Mouse (Mus musculus): ENCODE results near the gene Ccnl1. TPM values are rescaled to one million over a fixed set of nuclear protein-coding genes. Genes with fewer than 3 reads are reported as not detected.

Ccnl1 gene
- polyA plus RNA-seq (2016; fragmentation: Nextera tagmentation; extraction: Ambion mirVana) = 96.3 and 117 TPM in 2 replicates

DNA sequence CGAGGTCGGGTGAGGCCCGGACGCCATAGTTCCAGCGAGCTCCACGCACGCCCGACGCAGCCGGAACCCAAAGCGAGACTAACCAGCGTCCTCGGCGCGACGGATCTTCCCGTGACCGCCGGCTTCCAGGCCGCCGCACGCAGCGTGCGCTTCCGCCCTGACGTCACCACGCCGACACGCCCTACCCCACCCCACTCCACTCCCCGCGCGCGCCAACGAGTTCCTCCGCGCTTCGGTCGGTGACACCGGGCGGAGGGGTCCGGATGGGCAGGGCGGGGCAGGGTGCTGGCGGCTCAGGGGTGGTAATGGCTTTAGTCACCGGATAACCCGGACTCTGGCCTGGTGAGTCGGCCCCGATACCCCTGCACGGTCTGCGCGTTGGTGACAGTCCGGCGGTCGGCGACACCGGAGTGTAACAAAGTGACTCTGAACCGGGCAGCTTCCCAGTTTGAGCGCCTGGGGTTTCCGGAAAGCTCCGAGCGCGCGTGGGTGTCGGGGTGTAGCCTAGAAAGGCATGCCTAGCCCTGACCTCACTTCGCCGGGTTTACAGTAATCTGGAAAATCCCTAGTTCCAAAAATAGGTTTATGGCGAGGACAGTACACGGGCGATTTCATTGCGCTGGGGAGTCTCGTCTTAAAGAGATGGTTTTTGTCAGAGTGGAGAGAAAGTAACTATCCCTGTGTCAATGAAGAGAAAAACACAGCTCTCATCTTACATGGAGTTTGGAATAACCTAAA is at the start of gene Ccnl1:
Ccnl1 (minus strand) TSS at position 148 of the 738 bp plus-strand sequence.
- peaks cover 27% of the 10 kb centered on the region for H3K4me1 ChIP-seq
- peak within 1 kb of the TSS; percentile 99 for H3K4me3 ChIP-seq
- no peaks in the 10 kb centered on the region for H3K9me3 ChIP-seq
- H3K4me2 ChIP-seq (replicated peaks) = peak within 1 kb of the TSS; percentile 87
- H3K27ac ChIP-seq = peak within 1 kb of the TSS; percentile 99
- no peaks in the 10 kb centered on the region for H3K27me3 ChIP-seq (replicated peaks)
- peak within 1 kb of the TSS; percentile 100 for H3K9ac ChIP-seq
- peak; percentile 97 for ATAC-seq (ENCODE audit: low FRiP score, low read depth)
- under 1% methylated on average over 69 of the region's 70 CpGs for WGBS
- H3K36me3 ChIP-seq = peaks cover 19% of the 10 kb centered on the region

DNA sequence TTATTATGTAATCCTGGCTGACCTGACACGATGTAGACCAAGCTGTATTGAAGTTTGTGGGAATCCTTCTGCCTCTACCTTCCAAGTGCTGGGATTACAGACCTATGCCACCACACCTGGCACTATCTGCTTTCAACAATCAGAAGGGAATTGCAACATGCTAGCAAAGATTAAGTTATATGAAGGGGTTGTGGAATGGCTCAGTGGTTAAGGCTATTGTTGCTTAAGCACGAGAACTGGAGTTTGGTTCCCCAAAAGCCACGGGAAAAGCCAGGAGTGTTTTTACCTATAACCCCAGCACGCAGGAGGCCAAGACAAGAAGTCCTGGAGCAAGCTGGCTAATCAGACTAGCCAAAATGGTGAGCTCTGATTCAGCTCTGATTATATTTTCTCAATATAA is 46.9 kb upstream of the Ccnl1 start:
- H3K27ac ChIP-seq = no peak overlapping the region
- H3K9ac ChIP-seq = no peak overlapping the region
- no peak overlapping the region for H3K4me3 ChIP-seq
- H3K9me3 ChIP-seq = no peaks in the 10 kb centered on the region
- H3K4me1 ChIP-seq = no peaks in the 10 kb centered on the region
- no peaks in the 10 kb centered on the region for H3K27me3 ChIP-seq (replicated peaks)
- WGBS = 82% methylated on average over 4 of the region's 4 CpGs
- no peaks in the 10 kb centered on the region for H3K36me3 ChIP-seq
- H3K4me2 ChIP-seq (replicated peaks) = no peak overlapping the region
- ATAC-seq (ENCODE audit: low FRiP score, low read depth) = no peak

DNA sequence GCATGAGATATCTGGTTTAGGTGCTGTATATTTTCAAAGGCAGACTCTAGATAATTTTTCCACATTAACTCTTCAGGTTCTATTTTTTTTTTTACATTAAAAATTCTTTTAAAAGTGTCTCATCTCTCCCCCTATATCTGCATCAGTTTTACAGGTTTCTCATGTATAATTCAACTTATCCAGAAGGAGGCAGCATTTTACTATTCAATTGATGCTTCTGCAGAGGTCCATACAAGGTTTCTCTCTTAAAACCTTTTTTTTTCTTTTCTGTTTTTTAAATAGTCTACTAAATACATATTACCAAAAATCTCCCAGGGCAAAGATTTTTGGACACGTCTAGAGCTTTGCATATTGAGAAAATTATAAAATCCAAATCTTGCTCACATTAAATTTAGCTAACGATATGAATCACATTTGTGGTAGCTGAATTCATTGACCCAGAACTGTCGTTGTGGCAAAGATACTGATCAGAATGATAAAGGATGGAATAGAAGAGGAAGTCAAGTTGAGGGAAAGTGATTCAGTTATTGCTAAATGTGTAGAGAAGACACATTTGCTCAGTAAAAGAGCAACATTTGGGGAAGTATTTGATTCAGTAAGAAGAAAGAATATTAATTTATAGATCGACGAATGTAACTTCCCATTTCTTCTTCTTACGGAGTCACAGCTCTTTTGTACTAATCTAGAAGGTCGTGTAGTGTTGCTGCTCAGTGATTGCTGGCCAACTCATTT is 46.3 kb upstream of the Ccnl1 start:
- Histone ChIP-seq H3K9me3 (no peaks in the 10 kb centered on the region), H3K27me3 (replicated peaks) (no peaks in the 10 kb centered on the region), H3K4me1 (no peaks in the 10 kb centered on the region), H3K9ac (no peak overlapping the region), H3K36me3 (no peaks in the 10 kb centered on the region), H3K4me3 (no peak overlapping the region), H3K4me2 (replicated peaks) (no peak overlapping the region), H3K27ac (no peak overlapping the region)
- 78% methylated on average over 7 of the region's 7 CpGs for WGBS
- ATAC-seq (ENCODE audit: low FRiP score, low read depth) = no peak

DNA sequence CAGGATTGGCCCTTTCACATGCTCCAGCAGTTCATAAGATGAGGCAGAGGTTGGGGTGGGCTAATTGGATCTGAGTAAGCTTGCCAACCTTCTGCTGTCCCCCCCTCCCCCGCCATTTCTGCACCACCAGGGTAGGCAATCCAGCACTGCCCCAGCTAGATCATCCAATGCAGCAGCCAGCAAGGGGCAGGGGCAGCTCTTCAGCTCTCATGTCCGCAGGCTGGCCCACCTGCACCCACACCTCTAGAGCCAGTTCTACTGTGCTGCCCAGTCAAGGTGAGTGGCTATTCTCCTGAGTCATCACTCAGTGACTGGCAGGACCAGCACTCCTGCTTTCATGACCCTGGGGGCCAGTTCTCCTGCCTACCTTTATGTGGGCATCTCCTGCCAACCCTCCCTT is 42.4 kb upstream of the Ccnl1 start:
- no peak for ATAC-seq (ENCODE audit: low FRiP score, low read depth)
- 68% methylated on average over 2 of the region's 2 CpGs for WGBS
- H3K36me3 ChIP-seq = no peaks in the 10 kb centered on the region

DNA sequence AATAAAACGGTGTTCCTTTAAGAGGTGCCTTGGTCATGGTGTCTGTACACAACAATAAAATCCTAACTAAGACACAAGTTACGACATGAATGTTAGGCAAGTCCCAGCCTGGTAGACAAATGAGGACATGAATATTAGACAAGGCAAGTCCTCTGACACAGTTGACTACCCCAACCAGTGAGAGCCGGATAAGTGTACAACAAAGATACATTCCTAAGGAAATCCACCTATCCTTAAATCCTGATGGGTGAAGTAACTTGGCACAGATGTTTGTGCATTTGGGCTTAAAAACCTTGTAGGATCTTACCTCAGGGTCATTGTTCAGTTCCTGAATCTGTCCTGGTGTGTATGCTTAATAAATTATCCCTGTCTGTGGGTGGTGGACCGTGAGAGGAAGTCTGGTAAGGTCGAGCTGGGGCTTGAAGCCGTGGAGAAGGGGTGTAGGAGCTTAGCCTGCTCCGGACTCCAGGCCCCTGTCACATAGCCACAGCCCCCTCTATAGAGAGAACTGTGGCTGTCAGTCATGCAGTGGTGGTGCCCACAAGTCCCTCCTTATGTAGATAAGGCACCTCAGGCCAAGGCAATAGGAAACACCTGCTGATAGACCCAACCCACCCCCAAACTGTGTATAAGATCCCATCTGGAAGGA is 39.4 kb upstream of the Ccnl1 start:
- Histone ChIP-seq H3K9ac (no peak overlapping the region), H3K4me3 (no peak overlapping the region), H3K4me1 (no peaks in the 10 kb centered on the region), H3K4me2 (replicated peaks) (no peak overlapping the region), H3K9me3 (no peaks in the 10 kb centered on the region), H3K36me3 (no peaks in the 10 kb centered on the region), H3K27me3 (replicated peaks) (no peaks in the 10 kb centered on the region), H3K27ac (no peak overlapping the region)
- 72% methylated on average over 7 of the region's 7 CpGs for WGBS
- no peak for ATAC-seq (ENCODE audit: low FRiP score, low read depth)

More for the DNA sequence above, 42.4 kb upstream of the Ccnl1 start:
- Histone ChIP-seq H3K27me3 (replicated peaks) (no peaks in the 10 kb centered on the region), H3K4me1 (no peaks in the 10 kb centered on the region), H3K9me3 (no peaks in the 10 kb centered on the region), H3K4me3 (no peak overlapping the region), H3K4me2 (replicated peaks) (no peak overlapping the region), H3K9ac (no peak overlapping the region), H3K27ac (no peak overlapping the region)

DNA sequence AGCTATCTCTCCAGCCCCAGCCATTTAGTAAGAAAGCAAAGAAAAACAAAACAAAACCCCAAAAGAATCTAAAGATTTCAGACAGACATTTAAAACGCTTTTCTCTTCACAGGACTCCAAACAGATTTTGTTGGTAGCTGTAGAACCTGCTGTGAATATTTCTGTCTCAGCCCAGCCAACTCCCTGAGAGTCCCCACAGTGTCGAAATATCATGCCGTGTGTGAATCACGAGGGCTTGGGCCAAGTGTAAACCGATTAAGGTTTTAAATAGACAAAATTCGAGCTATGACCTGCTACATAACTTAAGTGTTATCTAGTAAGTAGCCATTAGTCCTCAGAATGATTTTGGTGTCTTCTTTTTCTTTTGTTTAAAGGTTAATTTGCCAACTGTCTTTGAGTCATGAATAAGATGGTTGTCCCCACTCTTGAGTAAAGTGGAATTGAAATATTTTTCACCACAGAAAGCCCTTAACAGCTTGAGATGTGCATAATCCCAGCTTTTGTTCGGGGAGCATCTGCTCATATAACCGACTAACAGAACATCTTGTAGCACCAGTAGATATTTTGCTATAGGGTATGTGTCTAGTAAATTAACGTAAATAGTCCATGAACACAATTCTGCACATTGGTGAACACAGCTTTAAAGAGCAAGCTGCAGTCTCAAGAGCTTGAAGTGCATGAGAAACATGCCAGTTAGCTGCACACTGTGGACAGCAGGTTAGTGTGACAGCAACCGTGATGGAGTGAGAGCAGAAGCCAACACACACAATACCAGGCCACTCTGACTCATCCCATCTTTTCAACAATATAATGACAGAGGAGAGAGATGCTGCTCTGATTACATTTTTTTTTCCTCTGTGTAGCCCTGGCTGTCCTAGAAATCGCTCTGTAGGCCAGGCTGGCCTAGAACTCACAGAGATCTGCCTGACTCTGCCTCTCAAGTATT is 34.6 kb upstream of the Ccnl1 start:
- no peaks in the 10 kb centered on the region for H3K36me3 ChIP-seq
- H3K27me3 ChIP-seq (replicated peaks) = no peaks in the 10 kb centered on the region
- H3K4me2 ChIP-seq (replicated peaks) = no peak overlapping the region
- H3K4me1 ChIP-seq = no peaks in the 10 kb centered on the region
- 83% methylated on average over 11 of the region's 11 CpGs for WGBS
- ATAC-seq (ENCODE audit: low FRiP score, low read depth) = no peak
- no peaks in the 10 kb centered on the region for H3K9me3 ChIP-seq
- H3K9ac ChIP-seq = no peak overlapping the region
- no peak overlapping the region for H3K27ac ChIP-seq
- H3K4me3 ChIP-seq = no peak overlapping the region

DNA sequence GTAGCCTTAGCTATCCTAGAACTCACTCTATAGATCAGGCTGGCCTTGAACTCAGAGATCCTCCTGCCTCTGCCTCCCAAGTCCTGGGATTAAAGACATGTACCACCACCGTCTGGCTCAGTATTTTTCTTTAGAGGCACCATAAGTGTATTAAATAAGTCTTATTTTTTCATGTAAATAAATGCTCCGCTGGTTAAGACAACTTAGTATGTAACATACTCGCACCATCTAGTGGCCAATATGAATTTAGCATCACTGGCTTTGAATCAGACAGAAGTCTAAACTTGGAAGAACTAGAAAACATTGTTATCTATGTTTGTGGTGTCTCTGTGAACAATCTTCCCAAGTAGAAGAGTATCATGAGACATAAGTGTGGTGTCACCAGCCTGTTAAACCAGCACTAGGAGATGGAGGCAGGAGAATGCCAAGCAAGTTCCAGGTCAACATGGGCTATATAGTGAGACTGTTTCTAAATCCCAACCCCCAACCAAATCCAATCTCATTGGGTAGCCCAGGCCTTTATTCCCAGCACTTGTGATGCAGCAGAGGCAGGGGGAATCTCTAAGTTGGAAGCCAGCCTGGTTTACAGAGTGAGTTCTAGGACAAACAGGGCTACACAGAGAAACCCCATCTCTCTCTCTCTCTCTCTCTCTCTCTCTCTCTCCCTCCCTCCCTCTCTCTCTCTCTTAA is 33.1 kb upstream of the Ccnl1 start:
- Histone ChIP-seq H3K4me3 (no peak overlapping the region), H3K9me3 (no peaks in the 10 kb centered on the region), H3K27me3 (replicated peaks) (no peaks in the 10 kb centered on the region), H3K4me1 (no peaks in the 10 kb centered on the region), H3K9ac (no peak overlapping the region), H3K4me2 (replicated peaks) (no peak overlapping the region), H3K27ac (no peak overlapping the region), H3K36me3 (no peaks in the 10 kb centered on the region)
- 30% methylated on average over 3 of the region's 3 CpGs for WGBS
- peak; percentile 37; the same call in 1 of the 2 replicates for ATAC-seq (ENCODE audit: low FRiP score, low read depth)

DNA sequence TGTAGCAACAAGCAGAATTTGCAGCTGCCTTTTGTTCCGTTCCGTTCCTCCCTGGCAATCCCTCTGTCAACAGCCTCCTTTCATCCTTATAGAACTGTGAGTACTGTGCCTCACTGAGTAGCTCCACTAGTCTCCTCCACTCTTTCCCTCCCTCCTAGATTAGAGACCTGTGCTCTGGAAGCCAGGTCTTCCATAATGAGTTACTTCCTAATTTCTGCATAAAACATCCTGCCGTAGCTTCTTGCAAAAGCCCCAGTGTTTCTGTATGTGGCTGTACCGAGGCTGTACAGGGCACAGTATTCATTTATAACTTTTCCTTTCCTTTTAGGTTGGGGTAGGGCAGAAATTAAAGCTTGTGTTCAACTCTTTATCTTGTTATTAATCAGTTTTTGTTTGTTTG is 32.5 kb upstream of the Ccnl1 start:
- H3K4me2 ChIP-seq (replicated peaks) = no peak overlapping the region
- ATAC-seq (ENCODE audit: low FRiP score, low read depth) = no peak
- no peak overlapping the region for H3K9ac ChIP-seq
- 81% methylated on average over 4 of the region's 4 CpGs for WGBS
- no peaks in the 10 kb centered on the region for H3K27me3 ChIP-seq (replicated peaks)
- no peaks in the 10 kb centered on the region for H3K4me1 ChIP-seq
- no peak overlapping the region for H3K27ac ChIP-seq
- H3K4me3 ChIP-seq = no peak overlapping the region
- H3K9me3 ChIP-seq = no peaks in the 10 kb centered on the region
- no peaks in the 10 kb centered on the region for H3K36me3 ChIP-seq

DNA sequence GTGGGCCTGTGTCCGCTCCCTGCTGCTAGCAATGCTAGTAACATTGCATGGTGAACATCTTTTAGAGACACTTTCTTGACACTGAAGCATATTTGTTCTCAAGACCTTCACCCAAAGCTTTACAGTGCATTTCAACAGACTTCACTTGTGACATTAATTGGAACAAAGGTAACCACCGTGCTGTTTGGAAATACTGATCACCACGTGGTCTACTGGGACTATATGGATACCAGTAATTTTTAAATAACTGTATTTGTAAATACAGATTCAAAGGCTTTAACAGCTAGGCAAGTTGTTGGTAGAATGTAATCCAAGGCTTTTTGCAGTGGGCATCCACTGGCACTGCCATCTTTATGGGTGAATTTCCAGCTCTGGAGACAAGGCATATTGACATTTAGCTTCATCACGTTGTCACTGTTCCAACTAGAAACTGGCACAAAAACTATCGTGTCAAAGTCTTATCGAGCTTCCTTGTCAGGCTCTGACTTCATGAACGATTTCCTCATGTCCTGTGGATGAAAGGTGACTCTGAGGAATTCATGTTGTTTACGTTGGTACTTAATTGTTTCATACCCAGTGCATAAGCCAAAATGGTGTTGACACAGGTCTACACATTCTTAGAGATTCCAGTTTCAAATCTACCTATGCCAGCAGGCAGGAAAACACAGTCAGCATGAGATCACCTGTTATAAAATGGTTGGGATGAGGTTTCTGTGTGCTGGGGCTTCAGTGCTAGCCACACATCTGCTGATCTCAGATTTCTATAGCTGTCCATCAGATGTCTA is 30.9 kb upstream of the Ccnl1 start:
- Histone ChIP-seq H3K27me3 (replicated peaks) (no peaks in the 10 kb centered on the region), H3K9me3 (no peaks in the 10 kb centered on the region), H3K4me1 (no peaks in the 10 kb centered on the region), H3K9ac (no peak overlapping the region), H3K27ac (no peak overlapping the region), H3K36me3 (no peaks in the 10 kb centered on the region), H3K4me2 (replicated peaks) (no peak overlapping the region), H3K4me3 (no peak overlapping the region)
- no peak for ATAC-seq (ENCODE audit: low FRiP score, low read depth)
- WGBS = 83% methylated on average over 8 of the region's 8 CpGs

DNA sequence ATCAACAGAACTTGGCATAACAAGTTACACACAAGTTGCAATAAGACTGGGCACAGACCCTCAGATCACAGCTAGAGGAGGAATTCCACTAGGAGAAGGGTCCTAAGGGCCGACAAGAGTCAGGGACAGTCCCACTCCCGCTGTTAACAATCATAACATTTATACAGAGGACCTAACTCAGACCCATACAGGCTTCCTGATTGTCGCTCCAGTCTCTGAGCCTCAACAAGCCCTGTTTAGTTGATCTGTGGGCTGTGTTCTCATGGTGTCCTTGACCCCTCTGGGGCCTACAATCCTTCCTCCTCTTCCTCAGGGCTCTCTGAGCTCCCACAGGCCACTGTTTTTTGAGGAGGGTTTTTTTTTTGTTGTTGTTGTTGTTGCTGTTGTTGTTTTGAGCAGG is 18.2 kb upstream of the Ccnl1 start:
- 19% methylated on average over 3 of the region's 3 CpGs for WGBS
- Histone ChIP-seq H3K4me2 (replicated peaks) (no peak overlapping the region), H3K36me3 (no peaks in the 10 kb centered on the region), H3K9ac (no peak overlapping the region), H3K9me3 (no peaks in the 10 kb centered on the region), H3K4me3 (no peak overlapping the region), H3K4me1 (peaks cover 4% of the 10 kb centered on the region; the same call in 1 of the 2 replicates), H3K27me3 (replicated peaks) (no peaks in the 10 kb centered on the region), H3K27ac (no peak overlapping the region)
- no peak for ATAC-seq (ENCODE audit: low FRiP score, low read depth)
